Mouse (Mus musculus) cortical plate, adult 2 months (tissue): ENCODE measurements around the gene Hoxa1.

ENCODE experiments used
- CTCF ChIP-seq: fragments of 200-500 bp; IDR thresholded peaks from 2 replicates; pipeline ENCODE4 v1.5.1; 2011; ENCODE audit warnings: mild to moderate bottlenecking, control low read depth, low read length; ENCODE audit not compliant: insufficient read depth; ENCODE audit errors: extremely low read depth
- POLR2A ChIP-seq: fragments of 200-500 bp; IDR thresholded peaks from 2 replicates; pipeline ENCODE4 v1.6.1; 2011; ENCODE audit warnings: mild to moderate bottlenecking, low read length, control low read depth; ENCODE audit not compliant: insufficient read depth; ENCODE audit errors: extremely low read depth

DNA sequence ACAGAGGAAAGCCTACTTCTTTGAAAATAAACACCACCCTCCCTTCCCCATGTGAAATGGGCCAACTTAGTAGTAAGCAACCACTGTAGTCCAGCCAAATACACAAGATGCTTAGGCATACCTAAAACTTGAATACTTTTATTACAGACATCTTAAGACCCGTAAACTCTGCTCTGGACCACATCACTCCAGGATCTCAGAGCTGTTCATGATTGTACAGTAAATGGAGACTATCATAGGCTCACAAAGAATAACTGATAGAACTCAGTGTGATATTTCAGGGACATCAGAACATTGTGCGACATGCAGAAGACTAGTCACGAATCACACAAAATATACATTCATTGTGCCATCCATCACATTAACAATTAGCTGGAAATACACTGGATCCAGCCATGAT, 2.6 kb downstream of the Hoxa1 start:
- TF ChIP-seq POLR2A (no peak), CTCF (no peak)
